Mouse (Mus musculus) liver, embryonic 14.5 days (tissue): ENCODE measurements at regions not wholly inside any gene's neighbourhood (a gene's known extent, or its start where the extent isn't known, plus 50 kb on each side); places are given as distances from the start of the nearest gene placed in this dataset.

ENCODE experiments used
- ATAC-seq: fragments of 200-750 bp; cut with Nextera tagmentation; 2 replicates; pipeline ENCODE4 v1.8.0; 2017; ENCODE audit warnings: moderate number of reproducible peaks, mild to moderate bottlenecking, moderate library complexity; ENCODE audit not compliant: insufficient read depth
- DNase-seq, 3 experiments: peaks; one replicate each; pipeline ENCODE4 v3.0.0-alpha.2; 2012 to 2013; ENCODE audit warnings: low read depth in 3 of 3, low spot score in 3 of 3
- H3K27ac ChIP-seq: fragments of 300-500 bp; sonication (generic); 2 replicates; pipeline ENCODE4 v1.5.1; 2014; ENCODE audit warnings: moderate library complexity, mild to moderate bottlenecking, control low read depth, inconsistent platforms
- H3K27me3 ChIP-seq: fragments of 300-500 bp; sonication (generic); 2 replicates; pipeline ENCODE4 v1.6.1; 2014; ENCODE audit warnings: mild to moderate bottlenecking, low read length, moderate library complexity; ENCODE audit not compliant: control insufficient read depth, insufficient read depth
- H3K36me3 ChIP-seq: fragments of 300-500 bp; sonication (generic); replicated peaks from 2 replicates; pipeline ENCODE4 v1.6.1; 2014; ENCODE audit warnings: low read depth; ENCODE audit not compliant: control insufficient read depth, insufficient read depth
- H3K4me1 ChIP-seq, 2 experiments: fragments of 200-500 bp in 1 of 2; fragments of 300-500 bp in 1 of 2; sonication (generic) in 1 of 2; replicated peaks; 2 replicates each; pipeline ENCODE4 v1.6.1; 2012 to 2014; ENCODE audit warnings: antibody characterized with exemption in 1 of 2, inconsistent platforms in 1 of 2, low read length in 1 of 2; ENCODE audit not compliant: control insufficient read depth in 2 of 2, insufficient read depth in 2 of 2
- H3K4me2 ChIP-seq: fragments of 300-500 bp; sonication (generic); 2 replicates; pipeline ENCODE4 v1.6.1; 2014; ENCODE audit warnings: low read depth, mild to moderate bottlenecking, control low read depth, moderate library complexity
- H3K4me3 ChIP-seq, 2 experiments: fragments of 200-500 bp in 1 of 2; fragments of 300-500 bp in 1 of 2; sonication (generic) in 1 of 2; 2 replicates each; pipeline ENCODE4 v1.5.1; 2012 to 2014; ENCODE audit warnings: low read depth in 2 of 2, low read length in 2 of 2, mild to moderate bottlenecking in 2 of 2, control low read depth in 1 of 2, inconsistent platforms in 1 of 2, moderate library complexity in 1 of 2; ENCODE audit not compliant: insufficient read depth in 1 of 2
- H3K9ac ChIP-seq: fragments of 300-500 bp; sonication (generic); replicated peaks from 2 replicates; pipeline ENCODE4 v1.6.1; 2014; ENCODE audit warnings: mild to moderate bottlenecking, control low read depth, moderate library complexity
- H3K9me3 ChIP-seq: fragments of 300-500 bp; sonication (generic); 2 replicates; pipeline ENCODE4 v1.6.1; 2016; ENCODE audit warnings: low read length, mixed read lengths; ENCODE audit not compliant: control insufficient read depth
- CTCF ChIP-seq: IDR thresholded peaks from 2 replicates; pipeline ENCODE4 v1.5.1; 2016; ENCODE audit warnings: antibody characterized with exemption, low read depth, control low read depth
- EP300 ChIP-seq: IDR thresholded peaks from 2 replicates; pipeline ENCODE4 v1.6.1; 2016; ENCODE audit warnings: antibody characterized with exemption, low read depth
- WGBS: fragments of 180-500 bp; shearing (Covaris S2); extraction: QIAGEN DNeasy Blood & Tissue Kit; methylation state at CpG from one replicate; pipeline ENCODE4 v1.1.7; 2014; ENCODE audit not compliant: insufficient replicate concordance; 5-methylcytosine and 5-hydroxymethylcytosine counted together

DNA sequence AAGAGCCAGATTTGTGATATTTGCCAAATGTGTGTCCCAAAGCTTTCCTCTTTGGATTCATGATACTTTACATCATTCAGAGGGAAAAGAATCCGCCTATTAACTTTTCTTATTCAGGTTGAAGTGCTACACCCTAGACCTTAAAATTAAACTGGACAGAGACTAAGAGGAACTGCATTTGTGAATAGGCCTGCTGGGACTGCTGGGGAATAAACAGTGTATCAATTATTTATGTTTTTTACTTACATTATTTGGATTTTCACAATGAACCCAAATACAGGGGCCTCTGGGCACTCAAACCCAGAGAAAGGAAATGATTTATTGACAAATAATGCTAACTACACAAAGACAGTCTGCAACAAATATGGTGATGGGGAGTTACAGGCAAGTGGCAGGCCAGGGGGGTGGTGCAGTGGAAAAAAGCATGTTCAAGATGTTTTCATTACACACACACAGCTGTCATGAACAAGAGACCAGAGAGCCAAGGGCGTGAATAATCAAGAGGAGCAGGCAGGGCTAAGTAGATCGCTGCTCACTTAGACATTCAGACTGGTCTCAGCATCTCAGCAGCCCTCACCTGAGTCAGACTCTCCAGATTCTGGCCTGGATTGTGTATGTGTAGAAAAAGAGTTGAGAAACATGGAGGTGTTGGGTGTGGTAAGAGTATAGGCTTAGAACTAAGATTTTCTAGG lies 290.3 kb upstream of the Tenm4 start:
- DNase-seq (no peak), ATAC-seq (no peak)
- Histone ChIP-seq H3K4me3 (no peak overlapping the region), H3K9ac (no peak overlapping the region), H3K4me2 (no peak overlapping the region), H3K27me3 (no peaks in the 10 kb centered on the region), H3K36me3 (no peaks in the 10 kb centered on the region), H3K4me1 (no peaks in the 10 kb centered on the region), H3K9me3 (no peaks in the 10 kb centered on the region), H3K27ac (no peak overlapping the region)
- WGBS: 42% methylated on average over 3 of the region's 3 CpGs
- TF ChIP-seq EP300: no peak
- TF ChIP-seq CTCF: no peak

DNA sequence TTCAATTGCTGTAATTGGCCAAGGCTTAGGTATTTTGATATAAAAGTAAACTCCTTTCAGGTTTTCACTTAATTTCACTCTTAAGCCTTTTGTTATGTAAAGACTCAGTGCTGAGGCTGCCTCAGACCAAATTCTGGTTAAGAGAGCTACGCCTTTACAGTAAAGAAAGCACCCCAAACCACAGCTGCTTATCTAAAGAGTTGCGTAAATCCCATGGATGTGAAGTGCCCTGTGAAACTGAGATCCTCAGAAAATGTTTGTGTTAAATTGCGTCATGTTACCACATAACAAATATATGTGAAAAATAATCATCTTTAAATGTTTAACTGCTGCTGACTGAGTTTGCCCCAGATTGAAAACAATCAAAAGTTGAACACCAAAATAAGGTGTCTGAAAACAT lies 269.5 kb upstream of the Tenm4 start:
- H3K27ac ChIP-seq: no peak overlapping the region
- ATAC-seq: no peak
- H3K9me3 ChIP-seq: no peaks in the 10 kb centered on the region
- no peak overlapping the region for H3K4me3 ChIP-seq
- no peaks in the 10 kb centered on the region for H3K4me1 ChIP-seq
- no peaks in the 10 kb centered on the region for H3K27me3 ChIP-seq
- no peak overlapping the region for H3K4me2 ChIP-seq
- H3K36me3 ChIP-seq: no peaks in the 10 kb centered on the region
- DNase-seq: no peak
- TF ChIP-seq CTCF: no peak
- no peak for TF ChIP-seq EP300
- WGBS: 48% methylated on average over 3 of the region's 3 CpGs
- no peak overlapping the region for H3K9ac ChIP-seq

DNA sequence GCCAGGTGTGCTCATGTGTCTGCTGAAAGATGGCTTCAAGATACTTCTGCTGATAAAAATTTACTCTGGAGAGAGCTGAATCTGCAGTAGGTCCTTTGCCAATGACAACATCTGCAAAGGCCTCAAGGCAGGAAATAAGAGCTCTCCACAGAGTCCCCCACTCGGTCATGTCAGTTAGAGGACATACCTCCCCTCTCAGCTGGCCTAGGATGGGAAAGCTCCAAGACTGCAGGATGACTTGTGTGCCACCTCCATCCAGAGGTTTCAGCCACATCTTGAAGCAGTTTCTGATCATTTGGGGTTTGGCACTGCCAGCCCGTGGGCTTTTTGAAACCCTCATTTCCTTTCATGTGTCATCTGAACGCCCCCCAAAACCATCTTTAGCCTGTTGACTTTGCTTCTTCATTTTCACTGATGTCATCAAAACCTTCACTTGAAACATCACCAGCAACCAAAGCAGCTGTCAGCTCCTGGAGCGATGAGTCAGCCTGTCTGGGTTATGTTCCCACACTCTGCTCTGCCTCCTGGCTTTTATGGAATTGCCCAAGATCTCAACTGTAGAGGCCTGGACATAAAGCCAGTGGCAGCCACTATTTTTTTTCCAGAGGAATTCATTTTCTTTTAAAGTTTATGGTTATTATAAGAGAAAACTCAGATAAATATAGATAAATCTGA lies 256.5 kb upstream of the Tenm4 start:
- Histone ChIP-seq H3K4me2 (no peak overlapping the region), H3K27ac (no peak overlapping the region), H3K36me3 (no peaks in the 10 kb centered on the region), H3K27me3 (no peaks in the 10 kb centered on the region), H3K9me3 (no peaks in the 10 kb centered on the region), H3K4me1 (no peaks in the 10 kb centered on the region), H3K9ac (no peak overlapping the region), H3K4me3 (no peak overlapping the region)
- 44% methylated on average over 4 of the region's 4 CpGs for WGBS
- no peak for DNase-seq
- TF ChIP-seq EP300 (no peak), CTCF (no peak)
- no peak for ATAC-seq

DNA sequence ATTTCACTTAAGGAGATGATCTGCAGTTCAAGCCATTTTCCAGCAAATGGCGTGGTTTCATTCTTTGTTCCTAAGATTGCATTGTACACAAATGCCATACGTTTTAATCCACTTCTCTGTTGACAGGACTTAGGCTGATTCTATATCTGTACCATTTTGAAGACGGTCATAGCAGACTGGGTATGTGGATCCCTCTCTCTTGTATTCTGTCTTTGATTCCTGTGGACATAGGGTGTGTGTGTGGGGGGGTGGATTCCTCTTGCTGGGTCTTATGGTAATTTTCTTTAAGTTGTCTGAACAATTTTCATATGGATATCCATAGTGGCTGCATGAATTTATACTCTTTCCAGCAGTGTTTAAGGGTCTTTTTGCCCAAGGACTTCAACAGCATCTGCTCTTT lies 251.1 kb upstream of the Tenm4 start:
- 63% methylated on average over 3 of the region's 3 CpGs for WGBS

DNA sequence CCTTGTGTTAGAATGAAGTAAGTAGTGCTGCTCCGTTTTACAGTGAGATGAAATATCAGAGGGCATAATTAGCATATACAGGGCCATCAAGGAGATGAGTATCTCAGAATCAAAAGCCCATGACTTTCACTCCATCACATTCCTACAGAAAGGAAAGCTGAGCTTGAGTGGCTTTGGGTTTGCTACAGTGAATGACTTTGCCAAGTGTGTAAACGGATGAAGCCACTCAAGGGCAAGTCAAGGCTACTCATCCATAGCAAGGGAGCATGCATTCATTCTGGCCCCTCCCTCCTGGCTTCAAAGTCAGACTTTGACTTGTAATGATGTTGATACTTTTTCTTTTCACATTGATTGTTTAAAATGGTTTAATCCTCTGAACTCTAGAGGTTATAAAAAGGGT lies 246.2 kb upstream of the Tenm4 start:
- no peaks in the 10 kb centered on the region for H3K36me3 ChIP-seq
- no peak for ATAC-seq
- DNase-seq: no peak
- peaks cover 0 to 3% of the 10 kb centered on the region in 2 experiments; a peak in 2 of 4 replicates for H3K4me1 ChIP-seq
- no peak overlapping the region for H3K4me3 ChIP-seq
- no peaks in the 10 kb centered on the region for H3K9me3 ChIP-seq
- H3K9ac ChIP-seq: no peak overlapping the region
- WGBS: 64% methylated on average over 2 of the region's 2 CpGs
- H3K27me3 ChIP-seq: no peaks in the 10 kb centered on the region
- no peak overlapping the region for H3K4me2 ChIP-seq
- no peak overlapping the region for H3K27ac ChIP-seq
- TF ChIP-seq EP300 (no peak), CTCF (no peak)

More for the DNA sequence above, 251.1 kb upstream of the Tenm4 start:
- no peak for TF ChIP-seq CTCF
- TF ChIP-seq EP300: no peak
- no peak overlapping the region for H3K4me2 ChIP-seq
- H3K27ac ChIP-seq: no peak overlapping the region
- no peaks in the 10 kb centered on the region for H3K36me3 ChIP-seq
- no peaks in the 10 kb centered on the region for H3K9me3 ChIP-seq
- no peak for ATAC-seq
- H3K9ac ChIP-seq: no peak overlapping the region
- DNase-seq: no peak
- no peaks in the 10 kb centered on the region for H3K4me1 ChIP-seq
- H3K27me3 ChIP-seq: no peaks in the 10 kb centered on the region
- no peak overlapping the region for H3K4me3 ChIP-seq
